Mouse (Mus musculus) G1E-ER4 (cell line): Measurements from ENCODE around the gene Gm21974. TPM values are rescaled to one million over a fixed set of nuclear protein-coding genes. Genes with fewer than 3 reads are reported as not detected.

Source experiments
- GATA1 ChIP-seq: IDR thresholded peaks from one replicate; pipeline ENCODE4 v1.8.0; 2012; ENCODE audit warnings: low read length, inconsistent platforms
- polyA plus RNA-seq: library from polyadenylated mRNA; stranded (reverse); fragments of >175 nt; gene quantifications from 2 replicates; pipeline ENCODE4 v1.2.3, GENCODE M21; 2012

Gm21974 gene
- polyA plus RNA-seq = not detected in 2 replicates

- no peak for TF ChIP-seq GATA1
Measured at GRCm38 (mm10) chr7:127895442-127895841, at the start of gene Gm21974, which contains the start of gene Vkorc1. TSS of gene Gm21974 (minus strand) at chr7:127895454. TSS of gene Vkorc1 (minus strand) at chr7:127895617.

DNA sequence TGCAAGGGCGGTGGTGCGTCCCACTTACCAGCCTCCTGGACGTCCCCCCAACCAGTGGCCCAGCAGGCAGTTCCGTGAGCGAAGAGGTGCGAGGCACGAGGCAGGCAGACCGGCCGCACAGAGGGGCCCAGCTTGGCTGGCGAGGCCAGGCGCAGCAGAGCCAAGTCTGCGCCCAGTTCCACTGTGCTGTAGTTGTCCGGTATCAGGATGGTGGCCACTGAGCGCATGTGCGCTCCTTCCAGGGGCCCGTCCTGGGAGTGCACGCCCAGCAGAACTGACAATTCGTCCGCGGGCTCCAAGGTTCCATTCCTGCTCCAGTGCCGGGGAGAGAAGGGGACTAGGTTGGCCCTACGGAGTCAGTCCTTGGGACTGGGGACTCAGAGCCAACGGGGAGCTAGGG, 49.4 kb upstream of the Gm21974 start:
- no peak for TF ChIP-seq GATA1

DNA sequence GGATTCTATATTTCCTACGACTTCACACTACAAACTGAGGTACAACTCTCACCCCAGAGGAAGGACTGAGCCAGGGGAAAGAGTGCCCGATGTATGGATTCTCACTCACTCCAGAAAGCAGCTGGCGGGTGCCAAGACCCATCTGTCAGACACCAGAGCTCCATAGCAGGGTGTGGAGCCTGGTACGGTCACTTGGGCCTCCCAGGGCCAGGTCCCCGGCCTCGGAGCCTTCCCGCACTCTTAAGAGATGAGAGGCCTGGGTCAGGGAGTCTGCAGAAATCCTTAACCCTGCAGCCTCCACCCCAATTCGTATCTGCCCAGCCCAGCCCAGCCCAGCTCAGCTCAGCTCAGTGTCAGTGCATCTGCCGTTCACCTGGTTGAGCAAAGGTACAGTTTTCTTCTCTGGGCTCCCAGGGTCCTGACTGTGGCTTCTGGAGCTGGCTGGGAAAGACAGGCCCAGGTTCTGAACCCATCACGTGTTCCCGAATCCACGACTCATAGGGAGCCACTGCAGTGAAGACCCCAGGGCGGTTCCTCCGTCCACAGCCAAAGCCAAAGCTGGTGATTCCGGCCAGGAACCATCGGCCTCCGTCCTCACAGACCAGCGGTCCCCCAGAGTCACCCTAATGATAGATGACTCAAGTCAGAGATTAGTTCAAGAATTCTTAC, 41.1 kb upstream of the Gm21974 start:
- no peak for TF ChIP-seq GATA1

GRCm38 (mm10) chr7:127935748-127936159, 40.5 kb upstream of the Gm21974 start:
- TF ChIP-seq GATA1 = no peak

- TF ChIP-seq GATA1 = no peak
Measured at GRCm38 (mm10) chr7:127935028-127935722, 39.9 kb upstream of the Gm21974 start.

DNA sequence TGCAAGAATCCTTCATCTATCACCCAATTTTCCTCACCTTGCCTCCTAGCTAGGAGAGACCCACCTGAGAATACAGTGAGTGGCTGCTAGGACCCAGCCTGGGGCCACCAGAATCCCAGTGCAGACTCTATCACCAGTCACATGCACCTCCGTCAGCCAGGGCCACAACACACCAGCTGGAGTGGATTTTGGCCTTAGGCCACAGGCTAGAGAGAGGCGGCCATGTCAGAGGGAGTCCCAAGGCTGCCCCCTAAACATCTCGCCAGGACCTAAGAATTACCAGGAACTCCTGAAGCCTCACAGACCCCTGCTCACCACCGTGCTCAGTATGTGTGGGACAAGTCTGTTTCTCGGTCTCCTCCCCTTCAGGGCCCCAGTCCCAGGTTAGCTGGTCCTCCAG, 38.8 kb upstream of the Gm21974 start:
- TF ChIP-seq GATA1 = no peak

DNA sequence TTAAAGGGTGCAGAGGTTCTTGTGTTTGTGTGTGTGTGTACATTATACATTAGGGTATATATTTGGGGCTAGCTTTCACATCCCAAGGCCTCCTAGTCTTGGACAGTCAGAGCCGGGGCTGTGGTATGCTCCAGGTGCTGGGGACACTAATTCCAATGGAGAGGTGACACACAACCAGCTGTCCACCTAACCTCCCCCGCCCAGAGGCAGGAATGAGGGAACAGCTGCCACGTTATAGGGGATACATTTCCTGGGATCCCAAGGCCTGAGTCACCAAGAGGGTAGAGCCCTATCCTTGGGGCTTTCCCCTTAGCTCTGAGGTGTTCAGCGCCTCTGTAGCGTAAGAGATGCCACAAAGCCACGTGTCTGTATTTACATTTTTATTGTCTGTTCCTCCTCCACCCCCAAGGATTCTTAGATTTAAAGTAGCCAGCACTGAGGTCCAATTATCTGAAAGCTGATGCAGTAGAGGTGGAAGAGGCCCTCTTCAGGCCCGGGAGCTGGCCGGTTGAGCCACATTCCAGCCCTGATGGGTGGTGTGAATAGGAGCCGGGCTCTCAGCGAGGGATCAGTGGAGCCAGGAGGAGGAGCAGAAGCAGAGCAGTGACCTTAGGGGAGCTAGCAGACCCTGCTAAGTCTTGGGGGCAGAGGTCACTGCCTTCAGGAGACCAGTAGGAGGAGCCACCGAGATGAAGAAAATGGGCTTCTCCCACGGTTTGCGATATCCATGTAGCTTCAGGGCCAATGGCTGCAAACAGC, 37.2 kb upstream of the Gm21974 start:
- TF ChIP-seq GATA1 = no peak

DNA sequence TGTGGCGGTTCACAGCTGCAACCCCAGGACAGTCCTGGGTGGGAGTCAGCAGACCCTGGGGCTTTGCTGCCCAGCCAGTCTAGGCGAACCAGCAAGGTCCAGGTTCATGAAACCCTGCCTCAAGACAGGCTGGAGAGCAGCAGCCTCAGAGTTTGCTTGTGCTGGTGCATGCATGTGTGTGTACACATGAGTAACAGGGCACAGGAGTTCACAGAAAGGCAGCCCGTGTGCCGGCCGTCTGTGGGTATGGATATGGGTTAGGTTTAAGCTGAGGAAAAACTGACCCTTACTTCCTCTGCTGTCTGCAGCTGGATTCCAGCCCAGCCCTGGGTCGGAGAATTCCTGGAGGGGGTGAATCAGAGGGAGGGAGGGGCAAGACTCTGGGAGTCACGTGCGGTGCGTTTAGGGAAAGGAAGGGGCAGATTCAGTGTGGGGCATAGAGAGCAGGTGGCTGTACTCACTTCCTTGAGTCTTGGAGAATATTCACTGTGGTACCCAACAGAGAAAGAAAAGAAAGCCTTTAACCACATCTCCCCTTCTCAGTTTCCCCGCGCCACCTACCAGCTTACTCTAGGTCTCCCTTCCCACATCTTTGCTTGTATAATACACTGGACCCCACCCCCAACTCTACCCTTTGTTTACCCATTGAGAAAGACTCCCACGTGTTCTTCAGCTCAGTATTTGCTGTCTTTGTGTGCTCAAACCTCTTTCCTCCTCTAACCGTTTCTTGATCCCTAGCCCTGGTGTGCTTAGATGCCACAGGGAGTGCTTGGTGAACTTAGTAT, 36.3 kb upstream of the Gm21974 start:
- no peak for TF ChIP-seq GATA1

DNA sequence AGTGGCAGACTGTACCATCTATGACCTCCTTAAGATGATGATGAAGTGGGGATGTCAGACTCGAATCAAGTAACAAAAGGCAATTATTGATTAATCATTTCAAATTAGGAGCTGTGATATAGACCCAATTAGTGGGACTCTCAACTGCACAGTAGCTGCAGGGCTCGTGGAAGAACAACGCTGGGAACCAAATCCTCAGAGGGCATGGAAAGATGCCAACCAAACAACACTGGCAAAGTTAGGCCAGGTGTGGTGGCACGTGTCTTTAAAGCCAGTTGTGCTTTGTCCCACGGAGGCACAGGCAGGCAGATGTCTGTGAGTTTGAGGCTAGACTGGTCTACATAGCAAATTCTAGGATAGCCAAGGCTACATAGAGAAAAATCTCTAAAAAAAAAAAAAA, 35.4 kb upstream of the Gm21974 start:
- no peak for TF ChIP-seq GATA1

- TF ChIP-seq GATA1 = no peak
Measured at GRCm38 (mm10) chr7:127929923-127930322, 34.7 kb upstream of the Gm21974 start, which contains the start of gene Prss8. TSS of gene Prss8 (minus strand) at chr7:127930104.

- TF ChIP-seq GATA1 = no peak
Measured at GRCm38 (mm10) chr7:127928596-127928995, 33.3 kb upstream of the Gm21974 start.

DNA sequence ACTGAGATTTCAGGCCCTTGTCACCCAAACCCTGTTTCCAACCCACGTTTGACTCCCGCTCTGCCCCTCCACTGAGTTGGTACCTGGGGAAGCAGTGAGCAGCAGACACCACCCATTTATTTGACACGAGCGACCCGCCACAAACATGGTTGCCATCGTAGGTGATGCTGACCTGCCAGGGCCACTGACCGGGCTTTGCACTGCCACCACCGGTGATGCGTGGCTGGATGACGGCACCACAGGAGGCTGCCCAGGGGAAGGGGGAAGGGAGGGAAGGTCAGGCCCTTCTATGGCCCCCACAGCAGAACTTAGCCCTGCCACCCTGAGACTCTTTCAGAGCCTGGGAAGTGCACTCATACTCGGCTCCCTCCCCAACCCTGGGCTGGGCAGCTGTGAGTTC, 32.5 kb upstream of the Gm21974 start:
- TF ChIP-seq GATA1 = no peak

GRCm38 (mm10) chr7:127926846-127927245, 31.6 kb upstream of the Gm21974 start:
- no peak for TF ChIP-seq GATA1

DNA sequence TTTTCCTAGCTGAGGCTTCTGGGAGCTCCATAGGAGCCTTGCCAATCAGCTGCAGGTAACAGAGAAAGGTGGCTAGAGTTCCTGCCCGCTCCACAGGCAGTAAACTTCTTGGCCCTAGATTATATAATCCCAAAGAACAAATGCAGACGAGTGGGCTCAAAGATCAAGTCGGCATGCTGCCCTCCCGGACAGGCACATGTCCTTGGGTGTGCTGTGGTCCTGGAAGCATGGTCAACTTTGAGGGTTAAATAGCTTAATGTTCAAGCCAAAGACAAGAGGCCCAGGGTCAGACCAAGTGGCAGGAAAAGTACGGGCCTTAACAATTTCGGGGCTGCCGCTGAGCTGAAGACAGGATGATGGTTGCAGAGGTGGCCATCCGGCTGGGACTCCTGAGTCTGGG, 30.8 kb upstream of the Gm21974 start:
- no peak for TF ChIP-seq GATA1

DNA sequence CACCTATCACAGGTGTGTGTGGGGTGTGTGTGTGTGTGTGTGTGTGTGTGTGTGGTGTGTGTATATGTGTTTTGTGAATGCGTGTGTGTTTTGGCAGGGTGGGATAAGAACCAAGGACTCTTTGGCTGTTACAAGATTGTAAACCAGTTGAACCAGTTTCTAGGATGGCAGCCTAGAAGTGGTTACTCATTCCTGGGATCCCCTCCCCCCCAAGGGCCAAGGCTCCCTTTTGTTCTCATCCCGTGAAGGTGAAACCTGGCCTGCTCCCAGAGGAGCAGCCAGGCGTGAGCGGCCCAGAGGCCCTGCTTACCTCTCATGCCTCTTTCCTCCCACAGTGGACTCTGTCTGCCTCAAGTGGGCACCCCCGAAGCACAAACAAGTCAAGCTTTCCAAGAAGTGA, 30.0 kb upstream of the Gm21974 start:
- TF ChIP-seq GATA1 = no peak
